Mouse (Mus musculus) left cerebral cortex, adult 2 months (tissue): ENCODE measurements at regions not wholly inside any gene's neighbourhood (a gene's known extent, or its start where the extent isn't known, plus 50 kb on each side); places are given as distances from the start of the nearest gene placed in this dataset.

ENCODE experiments used
- DNase-seq, 2 experiments: peaks; one replicate each; pipeline ENCODE4 v3.0.0; 2021 to 2022; ENCODE audit warnings: low spot score in 2 of 2, mixed read lengths in 1 of 2; ENCODE audit errors: extremely low spot score in 1 of 2
- H3K27ac ChIP-seq: fragments of 200-600 bp; 2 replicates; pipeline ENCODE4 v1.8.1; 2022
- H3K4me3 ChIP-seq: fragments of 200-600 bp; 2 replicates; pipeline ENCODE4 v1.8.1; 2022
- CTCF ChIP-seq: fragments of 200-600 bp; IDR thresholded peaks from 2 replicates; pipeline ENCODE4 v1.8.1; 2022; ENCODE audit warnings: antibody characterized with exemption, mild to moderate bottlenecking, moderate library complexity
- intact Hi-C: fragments of 180-260 bp; cut with DNase I; formaldehyde crosslinking; loops from one replicate; pipeline ENCODE4 v1.15.1; 2025
- microRNA-seq, 2 experiments: library from miRNA; unstranded; fragments of <30 nt; microRNA quantifications; one replicate each; pipeline ENCODE4 v1.2.0; 2021

DNA sequence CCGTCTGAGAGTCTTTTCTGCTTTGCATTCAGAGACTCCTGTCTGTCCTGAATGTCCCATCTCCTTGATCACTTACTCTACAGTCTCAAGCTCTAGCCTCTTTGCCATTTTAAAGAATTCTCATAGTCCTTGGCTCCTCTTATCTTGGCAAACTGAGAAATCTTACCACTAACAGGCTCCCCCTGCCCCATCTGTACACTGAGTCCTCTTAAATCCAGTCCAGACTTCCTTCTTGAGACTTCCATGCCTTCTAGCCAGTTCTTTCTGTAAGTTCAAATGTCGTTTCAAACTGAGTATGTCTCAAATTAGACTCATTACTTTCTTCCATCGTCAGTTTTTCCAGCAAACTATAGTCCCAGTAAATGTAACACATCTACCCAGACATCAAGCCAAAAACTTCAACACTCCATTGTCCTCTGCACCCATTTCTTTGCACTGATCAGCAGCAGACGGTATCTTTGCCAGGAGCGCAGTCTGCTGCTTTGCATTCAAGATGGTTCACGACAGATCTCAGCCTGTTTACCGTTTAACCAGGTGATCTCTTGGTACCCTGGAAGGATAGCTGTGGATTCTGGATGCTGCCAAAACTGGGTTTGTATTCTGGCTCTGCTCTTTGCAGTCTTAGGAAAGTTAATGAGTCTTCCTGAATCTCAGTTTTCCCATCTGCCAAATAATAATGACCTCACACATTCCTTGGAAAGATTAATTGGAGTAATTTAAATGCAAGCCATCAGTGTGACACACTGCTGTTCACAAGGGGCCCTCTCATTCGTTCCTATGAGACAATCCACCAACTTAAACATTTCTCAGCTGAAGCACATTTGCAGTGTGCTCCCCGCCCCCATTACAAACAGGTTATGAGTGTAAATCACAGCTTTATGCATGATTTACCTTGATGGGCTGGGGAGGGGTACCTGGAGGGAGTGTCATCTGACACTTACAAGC is 53.4 kb upstream of the Dab2 start:
- no peak overlapping the region for H3K4me3 ChIP-seq
- H3K27ac ChIP-seq = no peak overlapping the region
- no peak for DNase-seq
- intact Hi-C loops = no loop called here
- TF ChIP-seq CTCF = no peak

DNA sequence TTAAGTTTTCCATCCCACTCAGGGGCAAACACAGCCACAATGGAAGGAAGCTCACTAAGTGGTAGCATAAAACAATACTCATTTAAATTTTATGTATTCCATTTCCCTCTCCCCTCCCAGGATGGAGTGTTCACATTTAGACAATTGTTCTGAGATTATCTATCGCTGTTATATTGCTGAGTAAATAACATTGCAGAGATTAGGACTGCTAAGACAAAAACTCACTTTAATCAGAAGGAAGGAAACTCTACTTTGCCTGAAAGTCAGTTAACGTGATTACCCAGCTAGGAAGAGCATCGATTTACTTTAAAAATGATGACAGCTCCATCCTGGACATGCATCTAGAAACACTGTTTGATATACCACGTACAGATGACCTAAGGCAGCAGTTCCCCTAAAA is 51.1 kb upstream of the Dab2 start:
- no peak for TF ChIP-seq CTCF

More for the DNA sequence above, 51.1 kb upstream of the Dab2 start:
- DNase-seq = no peak
- intact Hi-C loops = no loop called here
- Histone ChIP-seq H3K4me3 (no peak overlapping the region), H3K27ac (no peak overlapping the region)

Small RNA genes in the stretch of these regions (microRNA-seq; reads per million reads assigned to microRNA genes)
- gene Gm27760 = 0 reads per million in 2 experiments
